Mouse (Mus musculus): Measurements from ENCODE around the gene Mlf1.
A peak's percentile ranks its signal among the peaks of the same experiment; 100 is the strongest.

Mlf1 gene

DNA sequence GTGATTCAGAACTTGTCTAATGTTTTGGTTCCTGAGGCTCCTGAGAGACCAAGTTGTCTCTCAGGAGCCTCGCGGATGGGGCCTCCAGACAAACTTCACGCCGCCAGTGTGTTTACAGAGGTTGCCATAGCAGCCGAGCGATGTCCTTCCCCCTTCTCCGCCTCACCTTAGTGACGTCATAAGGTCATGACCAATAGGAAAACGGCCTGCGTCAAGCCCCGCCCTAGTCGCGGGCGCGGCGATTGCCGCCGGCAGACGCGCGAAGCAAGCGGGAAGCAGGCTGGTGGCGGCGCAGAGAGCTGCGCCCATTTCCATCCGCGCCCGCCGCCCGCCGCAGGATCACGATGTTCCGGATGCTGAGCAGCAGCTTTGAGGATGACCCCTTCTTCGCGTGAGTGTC, at the start of gene Mlf1:
Mlf1 (plus strand) TSS at position 226 of the 400 bp plus-strand sequence.
- DNase-seq = peak; percentile 88

DNA sequence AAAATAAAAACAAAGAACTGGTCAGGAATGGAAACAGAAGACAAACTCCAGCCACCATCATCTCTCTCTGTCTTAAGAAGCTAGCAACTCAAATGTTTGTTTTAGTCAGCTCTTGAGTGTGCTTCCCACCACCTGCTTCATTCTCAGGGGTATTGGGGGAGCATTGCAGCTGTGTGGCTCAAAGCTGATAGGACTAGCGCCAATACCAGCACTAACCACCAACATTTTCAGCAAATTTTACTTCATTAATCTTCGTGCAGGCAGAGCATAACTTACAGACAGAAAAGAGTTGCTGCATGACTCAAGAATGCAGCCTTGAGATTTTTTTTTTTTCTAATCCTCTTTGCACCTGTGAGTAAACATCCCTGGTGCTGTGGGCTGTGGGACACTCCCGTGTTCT, 34.3 kb upstream of the Mlf1 start:
- no peak for DNase-seq

DNA sequence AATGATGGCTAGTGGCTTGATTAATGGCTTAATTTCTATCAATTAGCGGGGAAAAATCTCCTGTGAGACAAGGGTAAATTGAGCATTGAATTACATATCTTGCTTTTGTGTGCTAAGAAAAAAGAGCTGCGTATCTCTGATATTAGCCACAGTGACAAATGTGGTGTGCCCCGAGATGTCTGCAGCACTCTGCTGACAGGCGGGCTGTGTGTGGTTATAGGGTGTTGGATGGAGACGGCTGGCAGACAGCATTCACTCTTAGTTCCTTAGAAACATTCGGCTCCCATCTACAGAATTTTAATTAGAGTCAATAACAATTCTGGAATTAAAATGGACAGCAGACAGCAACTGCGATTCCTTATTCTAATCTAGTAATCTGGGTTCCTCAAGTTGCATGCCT, 33.0 kb upstream of the Mlf1 start:
- no peak for DNase-seq

DNA sequence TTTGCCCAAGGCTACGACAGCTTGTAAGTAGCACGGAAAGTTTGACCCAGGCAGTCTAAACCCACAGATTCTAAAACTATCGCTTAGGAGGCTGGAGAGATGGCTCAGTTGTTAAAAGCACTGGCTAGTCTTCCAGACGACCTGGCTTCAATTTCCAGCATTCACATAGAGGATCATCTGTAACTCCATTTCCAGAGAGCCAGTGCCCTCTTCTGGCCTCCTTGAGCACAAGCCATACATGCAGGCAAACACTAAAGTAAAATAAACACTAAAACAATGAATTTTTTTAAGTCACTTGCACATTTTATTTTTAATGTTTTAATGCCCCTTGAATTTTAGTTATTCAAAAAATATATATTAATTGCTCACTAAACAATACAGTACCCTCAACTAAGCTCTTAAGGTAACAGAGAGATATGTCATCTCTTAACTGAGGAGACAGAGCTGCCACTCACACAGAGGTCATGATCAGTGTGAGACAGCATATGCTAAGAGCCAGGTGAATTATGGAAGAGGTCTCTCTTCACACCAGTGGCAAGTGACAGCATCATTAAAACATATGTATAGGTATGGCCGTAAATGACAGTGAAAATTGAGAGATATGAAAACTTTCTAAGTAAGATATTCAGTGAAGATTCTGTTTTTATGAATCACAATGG, 30.8 kb upstream of the Mlf1 start:
- no peak for DNase-seq

DNA sequence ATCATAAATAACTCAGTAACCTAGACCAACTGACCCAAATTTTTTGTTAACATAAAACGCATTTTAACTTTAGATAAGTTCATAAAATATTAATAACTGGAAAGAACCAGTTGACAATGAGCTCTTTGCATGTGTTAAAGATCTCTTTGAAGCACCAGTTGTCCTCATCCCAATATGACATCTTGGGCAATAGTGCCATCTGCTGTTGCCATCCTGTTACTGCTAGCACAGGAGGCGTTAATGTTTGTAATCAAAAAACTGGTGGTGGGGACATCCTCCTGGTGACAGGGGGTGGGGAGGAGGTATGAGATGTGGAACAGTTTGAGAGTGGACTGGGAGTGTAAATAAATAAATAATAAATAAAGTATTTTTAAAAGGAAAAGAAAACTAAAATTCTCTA, 29.3 kb upstream of the Mlf1 start:
- peak; percentile 70 for DNase-seq

DNA sequence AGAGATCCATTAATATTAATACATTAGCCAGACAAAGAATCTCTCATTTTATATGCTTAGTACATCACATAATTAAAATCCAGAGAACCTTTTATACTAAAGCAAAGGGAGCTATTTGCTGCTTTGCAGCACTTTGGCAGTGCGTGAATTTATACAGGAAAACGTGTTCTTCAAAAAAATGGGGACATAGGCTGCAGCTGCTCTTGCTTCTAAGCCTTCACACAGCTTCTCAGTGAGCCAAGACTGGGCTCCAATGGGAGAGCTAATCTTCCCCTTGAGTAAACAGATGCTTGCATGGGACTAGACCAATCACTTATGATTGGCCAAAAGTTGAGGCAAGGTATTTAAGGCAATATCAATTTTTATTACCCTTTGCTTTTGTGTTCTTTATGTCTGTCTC, 27.2 kb upstream of the Mlf1 start:
- DNase-seq = no peak

DNA sequence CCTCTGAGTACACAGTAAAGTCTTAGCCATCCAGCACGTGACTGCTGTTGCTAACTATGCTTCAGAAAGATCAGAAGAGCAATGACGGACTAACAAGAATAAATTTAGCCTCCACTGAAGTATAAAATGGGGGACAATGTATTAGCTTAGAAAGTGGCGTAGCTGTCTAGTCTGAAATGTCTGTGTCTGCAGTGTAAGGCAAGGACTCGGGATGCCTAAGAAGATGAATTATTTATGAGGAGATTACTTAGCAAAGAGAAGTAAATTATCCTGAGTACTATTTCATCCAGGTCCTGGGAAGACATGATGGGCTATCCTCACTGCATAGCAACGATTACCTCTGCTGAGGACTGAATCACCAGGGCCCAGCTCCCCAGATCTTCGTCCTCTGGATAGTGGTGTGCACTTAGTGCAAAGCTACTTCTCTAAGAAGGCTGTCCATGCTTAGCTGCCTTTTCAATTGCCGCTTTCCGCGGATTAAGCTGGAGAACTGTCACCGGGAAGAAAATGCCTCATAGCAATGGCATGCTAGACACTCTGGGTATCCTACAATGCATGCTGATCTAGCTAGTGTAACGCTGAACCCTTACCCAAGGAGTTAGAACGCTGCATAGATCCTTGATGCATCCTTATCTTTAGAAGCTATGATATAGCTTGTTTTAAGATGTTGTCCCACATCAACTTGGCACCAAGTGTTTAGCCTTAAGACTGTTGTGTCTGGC, 22.3 kb upstream of the Mlf1 start:
- DNase-seq = no peak

DNA sequence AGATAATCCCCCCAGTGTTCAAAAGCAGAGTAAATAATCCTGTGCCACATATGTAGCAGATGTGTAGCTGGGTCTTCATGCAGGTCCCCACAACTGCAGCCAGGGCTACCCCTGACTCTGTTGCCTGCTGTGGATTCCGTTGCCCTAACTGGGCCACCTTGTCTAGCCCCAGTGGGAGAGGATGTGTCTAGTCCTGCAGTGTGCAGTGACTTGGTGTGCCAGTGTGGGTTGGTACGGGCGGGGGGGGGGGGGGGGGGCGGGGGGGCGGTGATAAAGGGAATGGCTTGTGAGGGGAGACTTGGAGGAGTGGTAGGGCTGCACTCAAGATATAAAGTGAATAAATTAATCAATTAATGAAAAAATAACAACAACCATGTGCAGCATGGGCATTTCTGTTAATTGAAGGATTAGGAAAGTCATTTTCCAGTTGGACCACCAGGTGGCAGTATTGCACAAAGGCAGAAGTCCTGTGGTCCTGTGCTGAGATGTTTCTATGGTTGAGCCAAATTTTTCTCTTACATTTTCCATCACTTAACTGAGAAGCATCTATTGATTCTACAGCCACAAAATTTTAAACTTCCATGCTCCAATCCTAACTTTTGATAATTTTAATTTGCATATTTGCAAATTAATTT, 21.7 kb upstream of the Mlf1 start:
- DNase-seq = peak; percentile 45

DNA sequence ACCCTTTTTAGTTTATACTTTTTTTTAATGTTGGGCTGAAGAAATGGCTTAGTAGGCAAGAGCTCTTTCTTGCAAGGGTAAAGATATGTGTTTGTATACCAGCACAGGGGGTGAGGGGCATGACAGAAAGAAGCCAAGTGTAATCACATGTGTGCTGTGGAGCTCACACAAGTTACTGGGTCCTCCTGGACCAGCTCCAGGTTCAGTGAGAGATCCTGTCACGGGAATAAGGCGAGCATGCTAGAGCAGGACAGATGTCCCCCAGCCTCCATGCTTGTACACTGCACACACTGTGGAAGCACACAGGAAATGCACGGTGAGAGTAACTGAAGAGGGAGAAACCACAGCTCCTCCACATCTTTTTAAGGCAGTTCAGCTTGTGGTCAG, 21.1 kb upstream of the Mlf1 start:
- DNase-seq = no peak

DNA sequence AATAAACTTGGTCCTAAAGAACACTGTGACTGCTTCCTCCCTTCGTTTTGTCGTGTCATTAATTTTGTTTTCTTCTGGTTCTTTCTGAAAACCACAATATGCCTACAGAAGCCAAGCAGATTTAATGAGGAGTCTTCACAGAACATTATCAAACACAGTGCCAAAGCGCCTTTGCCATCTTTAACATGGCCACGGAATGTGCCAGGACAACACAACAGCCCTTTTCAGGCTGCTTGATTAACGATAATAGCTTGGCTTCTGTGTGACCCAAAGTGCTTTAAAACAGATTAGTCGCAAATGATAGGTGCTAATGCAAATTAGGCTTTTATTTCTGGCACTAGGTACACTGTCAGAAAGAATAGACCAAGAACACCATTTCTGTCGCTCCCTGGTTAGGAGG, 15.5 kb upstream of the Mlf1 start:
- no peak for DNase-seq

DNA sequence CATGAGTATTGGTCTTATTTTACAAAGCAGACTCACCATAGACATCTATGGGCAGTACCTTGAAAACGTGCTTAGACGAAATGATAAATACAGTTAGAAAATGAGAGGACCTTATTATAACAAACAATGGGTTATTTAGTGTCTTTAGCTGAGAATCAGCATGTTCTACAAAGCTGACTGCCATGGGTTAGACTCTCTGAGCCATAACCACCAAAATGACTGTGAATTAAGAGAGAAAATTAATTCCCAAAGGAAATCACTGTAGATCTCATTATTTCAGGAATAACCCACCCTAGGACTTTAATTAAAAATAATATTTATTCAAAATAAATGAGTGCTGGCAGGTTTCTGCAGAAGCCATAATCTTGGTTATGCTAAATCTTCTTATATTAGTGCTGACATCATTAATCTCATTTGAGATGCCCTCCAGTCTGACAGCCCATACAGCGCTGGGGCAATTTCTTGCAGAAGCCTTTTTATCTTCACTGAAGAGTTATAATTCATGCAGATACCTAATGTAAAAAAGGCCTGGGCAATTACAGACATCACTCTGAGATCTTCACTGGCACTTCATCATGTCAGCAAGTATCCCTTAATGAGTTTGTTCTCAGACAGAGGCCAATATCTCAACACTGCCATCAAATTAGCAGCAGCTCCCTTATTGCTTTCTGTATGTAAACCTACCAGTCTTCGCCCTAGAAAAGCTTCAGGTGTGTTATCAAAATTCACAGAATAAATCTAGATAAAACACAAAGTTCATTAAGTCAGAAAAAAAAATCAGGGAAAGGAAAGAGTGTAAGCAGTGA, 7.6 kb upstream of the Mlf1 start:
- no peak for DNase-seq

DNA sequence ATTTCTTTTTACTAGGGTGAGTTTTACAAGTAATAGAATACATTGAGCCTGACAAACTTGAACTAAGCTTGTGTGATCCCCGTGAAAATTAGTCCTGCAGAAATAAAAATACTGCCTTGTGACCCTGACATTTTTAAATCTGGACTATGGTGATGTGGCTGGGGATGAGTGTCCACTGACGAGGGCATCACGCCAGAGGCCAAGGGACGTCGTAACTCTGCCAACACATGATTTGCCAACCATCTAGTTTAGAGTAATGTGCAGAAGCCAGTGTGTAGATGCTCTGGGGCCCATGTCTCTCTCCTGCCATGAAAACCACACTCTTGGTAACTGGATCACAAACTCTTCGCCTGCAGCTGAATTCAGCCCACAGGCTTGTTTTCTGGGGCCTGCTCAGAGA, 6.4 kb upstream of the Mlf1 start:
- DNase-seq = no peak

DNA sequence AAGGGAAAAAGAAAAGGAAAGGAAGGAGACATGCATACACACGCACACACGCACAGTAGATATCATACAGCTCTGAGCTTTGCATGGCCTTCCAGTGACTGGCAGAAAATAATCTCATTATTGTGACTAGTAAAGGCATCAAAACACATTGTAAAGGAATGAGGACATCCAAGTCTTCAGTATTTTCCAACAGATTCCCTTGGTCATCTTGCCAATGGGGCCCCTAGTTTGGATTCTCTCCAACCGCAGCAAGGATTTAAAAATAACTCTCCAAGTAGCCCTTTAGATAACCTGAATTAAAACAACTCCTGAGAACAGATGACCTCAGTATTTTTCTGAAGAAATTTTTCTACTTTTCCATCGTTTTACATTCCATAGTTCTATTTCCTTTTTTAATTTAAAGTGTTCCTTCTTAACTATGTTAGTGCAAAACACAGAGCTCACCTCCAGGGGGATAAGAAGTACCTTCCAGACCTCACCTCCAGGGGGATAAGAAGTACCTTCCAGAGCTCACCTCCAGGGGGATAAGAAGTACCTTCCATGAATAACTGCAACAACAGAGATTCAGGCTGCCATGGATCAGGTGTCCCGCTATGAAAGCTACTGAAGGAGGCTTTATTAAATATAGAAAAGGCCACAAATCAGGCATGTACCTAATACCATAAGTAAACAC, 4.4 kb upstream of the Mlf1 start:
- DNase-seq = no peak

DNA sequence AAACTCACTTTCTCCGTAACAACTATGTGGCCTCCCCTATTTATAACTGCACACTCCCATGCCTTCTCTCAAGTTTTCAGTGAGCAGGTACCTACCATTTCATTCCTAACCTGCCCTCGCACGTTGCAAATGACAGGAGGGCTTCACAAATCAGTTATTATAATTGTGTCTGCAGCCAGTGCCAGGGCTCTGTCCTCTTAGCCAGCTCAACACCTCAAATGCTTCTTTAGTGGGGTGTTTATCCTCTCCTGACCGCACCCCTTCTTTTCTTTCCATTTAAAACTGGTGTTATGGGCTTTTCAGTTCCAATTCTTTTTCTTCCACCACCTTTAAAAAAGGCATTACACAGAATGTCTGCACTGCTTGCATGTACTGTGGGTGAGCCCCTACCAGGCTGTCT, 1.7 kb upstream of the Mlf1 start:
- no peak for DNase-seq

DNA sequence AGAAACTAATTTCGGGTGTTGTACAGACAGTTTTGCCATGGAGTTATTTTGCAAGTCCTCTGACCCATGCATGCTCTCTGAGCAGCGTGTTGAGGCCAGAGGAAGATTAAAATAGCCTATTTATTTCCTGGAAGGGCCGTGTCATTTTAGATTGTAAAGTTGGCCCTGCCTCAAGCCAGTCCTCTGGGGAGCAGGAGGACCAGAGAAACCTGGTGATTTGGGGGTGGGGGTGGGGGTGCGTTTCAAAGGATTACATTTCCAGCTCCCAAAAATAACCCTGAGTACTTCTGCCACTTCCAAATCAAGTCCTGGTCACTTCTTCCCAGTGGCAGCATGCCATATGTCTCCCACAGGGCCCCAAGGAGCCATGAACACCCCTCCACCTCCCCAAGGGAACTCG, 1.1 kb upstream of the Mlf1 start:
- no peak for DNase-seq

DNA sequence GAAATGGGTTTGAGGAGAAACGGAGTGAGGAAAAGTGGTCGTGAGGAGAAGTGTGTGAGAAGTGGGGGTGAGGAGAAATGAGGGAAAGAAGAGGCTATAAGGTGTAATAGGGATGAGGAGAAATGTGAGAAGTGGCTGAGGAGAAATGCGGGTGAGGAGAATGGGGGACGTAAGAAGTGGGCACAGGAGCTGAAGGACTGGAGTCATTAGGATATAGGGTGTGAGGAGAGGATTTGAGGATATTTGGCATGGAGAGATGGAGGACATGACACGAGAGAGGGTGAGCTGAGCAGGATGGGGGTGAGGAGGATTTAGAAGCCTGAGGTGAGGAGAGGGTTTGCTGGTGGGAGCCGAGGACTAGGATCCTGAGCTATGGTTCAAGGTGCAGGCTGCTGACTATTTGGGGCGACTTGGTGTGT, 472 bp downstream of the Mlf1 start:
- DNase-seq = no peak

DNA sequence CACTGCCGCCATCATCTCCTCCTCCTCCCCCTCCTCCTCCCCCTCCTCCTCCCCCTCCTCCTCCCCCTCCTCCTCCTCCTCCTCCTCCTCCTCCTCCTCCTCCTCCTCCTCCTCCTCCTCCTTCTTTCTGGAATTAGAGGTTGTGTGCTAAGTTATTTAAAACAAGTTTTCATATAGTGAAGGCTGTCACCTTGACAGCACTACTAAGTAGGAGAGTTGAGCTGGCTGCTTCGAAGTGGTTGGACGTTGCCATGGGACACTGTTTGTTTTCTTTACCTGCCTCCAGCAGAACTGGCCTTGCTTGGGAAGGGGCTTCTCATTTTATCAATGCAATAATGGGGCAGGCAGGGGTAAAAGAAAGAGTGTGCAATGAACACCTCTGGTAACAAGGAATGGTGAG, 1.2 kb downstream of the Mlf1 start, which contains the start of gene Gm17402:
Gm17402 (minus strand) TSS at position 101 of the 400 bp plus-strand sequence.
- no peak for DNase-seq

DNA sequence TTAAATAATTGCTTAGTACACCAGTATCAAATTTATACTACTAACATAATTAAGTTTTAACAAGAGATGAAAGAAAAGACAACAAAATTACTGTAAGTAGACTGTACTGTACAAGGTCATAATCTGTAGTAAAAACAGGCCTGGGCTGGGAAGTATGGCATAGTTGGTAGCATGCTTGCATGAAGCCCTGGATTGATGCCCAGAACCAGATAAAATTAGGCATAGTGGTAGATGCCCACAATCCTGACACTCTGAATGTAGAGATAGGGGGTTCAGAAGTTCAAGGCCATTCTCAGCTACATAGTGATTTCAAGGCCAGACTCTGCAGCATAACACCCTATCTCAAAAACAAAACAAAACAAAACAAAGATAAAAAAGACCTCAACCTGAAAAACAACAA, 4.3 kb downstream of the Mlf1 start:
- DNase-seq = no peak

DNA sequence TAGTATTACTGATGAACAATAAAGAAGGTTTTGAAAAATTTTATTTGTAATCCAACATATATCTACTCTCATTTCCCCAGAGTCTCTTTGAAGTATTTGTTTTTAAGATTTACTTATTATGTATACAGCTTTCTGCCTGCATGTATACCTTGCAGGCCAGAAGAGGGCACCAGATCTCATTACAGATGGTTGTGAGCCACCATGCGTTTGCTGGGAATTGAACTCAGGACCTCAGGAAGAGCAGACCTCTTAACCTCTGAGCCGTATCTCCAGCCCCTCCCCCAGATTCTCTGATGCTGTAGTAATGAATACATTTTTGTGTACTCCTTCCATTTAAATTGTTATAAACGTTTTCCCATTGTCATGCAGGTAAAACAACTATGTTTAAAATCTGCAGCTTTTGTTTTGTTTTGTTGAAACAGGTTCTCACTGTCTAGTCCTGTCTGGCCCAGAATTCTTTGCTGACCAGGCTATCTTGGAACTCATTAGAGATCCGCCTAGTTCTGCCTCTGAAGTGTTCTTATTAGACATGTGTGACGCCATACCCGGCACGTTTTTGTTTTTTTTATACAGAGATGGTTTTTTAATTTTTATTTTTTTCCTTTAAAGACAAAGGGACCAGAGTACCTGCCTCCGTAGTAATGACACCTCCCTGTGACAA, 55.6 kb downstream of the Mlf1 start:
- no peak for DNase-seq

DNA sequence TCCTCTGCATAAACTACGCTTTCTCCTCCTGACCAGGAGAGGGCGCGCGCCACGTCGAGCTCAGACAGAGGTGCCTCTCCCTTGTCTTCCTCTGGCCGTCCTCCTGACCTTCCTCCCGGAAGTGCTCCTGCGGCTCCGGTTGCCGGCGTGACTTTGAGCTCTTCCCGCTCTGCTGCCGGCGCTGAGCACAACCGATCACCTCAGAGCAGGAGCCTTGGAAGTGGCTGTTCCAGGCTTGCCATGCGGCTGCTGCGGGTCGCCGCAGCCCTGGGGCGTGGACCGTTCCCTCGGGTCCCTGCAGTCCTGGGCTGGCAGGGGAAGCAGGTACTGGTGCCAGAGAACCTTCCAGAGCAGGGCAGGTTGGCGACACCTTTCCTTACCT, 56.1 kb downstream of the Mlf1 start, which contains the start of gene Gfm1:
Gfm1 (plus strand) TSS at position 98 of the 382 bp plus-strand sequence.
- DNase-seq = peak; percentile 92

DNA sequence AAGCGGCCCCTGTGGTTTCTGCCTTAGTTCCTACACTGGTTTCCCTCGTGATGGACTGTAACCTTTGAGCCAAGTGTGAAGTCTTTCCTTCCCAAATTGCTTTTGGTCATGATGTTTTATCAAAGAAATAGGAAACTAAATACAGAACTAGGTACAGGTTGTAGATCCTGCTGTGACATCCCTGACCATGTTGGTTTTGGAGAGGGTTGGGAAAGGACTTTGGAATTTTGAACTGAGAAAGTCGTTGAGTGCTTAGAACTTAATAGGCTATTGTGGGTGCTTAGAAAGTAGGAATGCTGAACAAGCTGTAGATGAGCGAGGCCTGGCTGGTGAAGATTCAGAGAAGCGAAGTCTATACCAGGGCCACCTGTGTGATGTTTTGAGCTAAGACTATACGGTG, 60.1 kb downstream of the Mlf1 start:
- no peak for DNase-seq

DNA sequence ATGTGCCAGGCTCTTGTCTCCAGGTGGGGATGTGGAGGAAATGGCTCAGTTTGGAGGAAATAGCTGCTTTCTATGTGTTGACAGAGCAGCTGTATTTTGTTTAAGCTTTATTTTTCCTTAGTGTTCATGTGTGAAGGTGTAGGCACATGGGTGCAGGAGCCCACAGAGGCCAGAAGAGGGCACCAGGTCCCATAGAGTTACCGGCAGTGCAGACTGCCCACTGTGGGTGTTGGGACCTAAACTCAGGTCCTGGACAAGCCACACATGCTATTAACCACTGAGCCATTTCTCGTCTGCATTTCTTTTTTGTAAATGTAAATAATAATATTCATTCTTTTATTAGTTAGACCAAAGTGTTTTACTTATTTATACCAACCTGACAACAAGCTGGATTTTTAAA, 73.2 kb downstream of the Mlf1 start:
- DNase-seq = peak; percentile 8

Measured in lung, postnatal 10 days (tissue).